Mouse (Mus musculus): ENCODE data around the gene Mroh2a.

The Mroh2a gene

DNA sequence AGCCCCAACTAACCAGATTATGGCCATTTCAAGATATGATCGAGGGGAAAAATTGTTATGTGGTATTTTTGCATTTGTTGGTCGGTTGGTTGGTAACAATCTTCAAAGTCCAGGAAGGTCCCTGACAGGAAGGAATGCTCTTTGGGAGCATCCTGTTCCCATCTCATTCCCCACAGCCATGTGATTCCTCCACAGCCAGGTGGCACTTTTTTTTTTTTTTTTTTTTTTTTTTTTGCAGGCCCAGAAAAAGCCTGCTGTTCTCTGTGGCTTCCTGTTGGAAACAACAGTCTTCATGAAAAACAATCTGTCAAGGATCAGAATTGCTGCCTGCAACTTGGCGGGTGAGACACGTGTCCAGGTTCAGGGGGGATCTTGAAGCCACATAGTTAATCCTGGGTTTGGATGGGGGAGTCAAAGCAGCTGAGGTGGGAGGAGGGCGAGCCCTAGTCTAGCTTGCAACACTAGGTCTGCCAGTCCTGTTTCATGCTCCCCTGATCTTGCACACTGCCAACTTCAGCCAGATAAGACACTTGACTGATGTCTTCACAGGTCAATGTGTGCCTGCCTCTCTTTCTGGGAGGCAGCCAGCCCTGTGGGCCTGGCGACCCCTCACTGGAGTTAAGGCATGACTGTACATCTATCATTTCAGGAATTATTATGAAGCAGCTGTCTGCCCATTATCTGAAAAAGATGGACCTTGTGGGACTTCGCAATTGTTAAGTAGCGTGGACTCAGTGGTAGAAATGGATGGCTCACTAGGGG is 32.3 kb downstream of the Mroh2a start:
- in situ Hi-C loops (cut with MboI, MseI), result no loop called here

GRCm38 (mm10) chr1:88259643-88260024 is 32.8 kb downstream of the Mroh2a start:
- in situ Hi-C loops (cut with MboI, MseI), result no loop called here

- in situ Hi-C loops (cut with MboI, MseI), result no loop called here
These were observed 33.3 kb downstream of the Mroh2a start for GRCm38 (mm10) chr1:88260114-88260513.

DNA sequence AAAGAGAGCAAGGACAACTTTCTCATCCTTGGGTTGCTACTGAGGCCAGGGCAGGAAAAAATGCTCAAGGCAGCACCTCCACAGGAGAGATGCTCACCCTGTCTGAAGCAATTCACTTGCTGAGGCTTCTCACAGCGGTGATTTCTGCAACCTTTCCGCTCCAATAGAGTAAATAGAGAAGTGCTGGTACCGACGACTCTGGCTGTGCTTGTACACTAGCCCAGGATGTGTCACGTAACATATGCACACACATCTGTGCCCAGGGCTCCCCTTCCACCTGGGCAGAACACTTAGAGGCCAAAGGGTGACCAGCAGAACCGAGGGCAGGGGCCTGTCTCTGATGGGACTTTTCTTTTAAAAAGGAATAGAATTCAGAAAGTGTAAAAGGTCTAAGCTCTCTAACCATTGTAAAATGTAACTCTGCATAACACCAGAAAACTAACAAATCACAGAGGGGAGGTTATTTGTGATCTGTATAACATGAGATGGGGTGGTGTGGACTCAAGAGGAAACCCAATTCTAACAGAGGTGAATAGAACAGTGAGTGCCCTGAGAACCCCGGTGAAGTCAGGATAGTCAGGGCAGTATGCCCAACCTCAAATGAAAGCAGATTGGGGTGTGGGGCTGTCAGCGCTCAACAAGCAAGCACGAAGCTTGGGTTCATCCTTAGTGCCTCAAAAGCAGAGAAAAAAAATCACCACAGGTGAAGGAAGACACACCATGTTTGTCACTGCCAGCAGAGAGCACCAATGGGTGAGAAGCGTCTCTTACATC is 34.0 kb downstream of the Mroh2a start:
- in situ Hi-C loops (cut with MboI, MseI), result no loop called here

- in situ Hi-C loops (cut with MboI, MseI), result no loop called here
These were observed 34.9 kb downstream of the Mroh2a start for GRCm38 (mm10) chr1:88261706-88262105.

DNA sequence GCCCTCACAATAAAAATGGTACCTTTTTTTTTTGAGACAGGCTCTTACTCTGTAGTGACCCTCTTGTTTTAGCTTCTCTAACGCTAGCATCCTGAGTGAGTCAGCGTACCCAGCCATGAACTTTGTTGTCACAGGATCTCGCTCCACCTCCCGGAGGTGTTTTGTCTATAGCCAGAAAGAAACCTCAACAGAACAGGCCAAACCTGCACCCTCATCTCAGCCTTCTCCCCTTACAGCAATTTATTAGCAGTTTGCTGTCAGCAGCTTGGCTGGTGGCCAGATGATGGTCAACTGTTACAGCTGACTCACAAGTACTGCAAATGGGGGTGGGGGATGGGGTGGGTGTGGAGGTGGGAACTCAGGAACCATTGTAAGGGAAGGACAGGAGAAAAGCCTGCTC is 35.5 kb downstream of the Mroh2a start:
- in situ Hi-C loops (cut with MboI, MseI), result no loop called here

GRCm38 (mm10) chr1:88262961-88263360 is 36.2 kb downstream of the Mroh2a start:
- in situ Hi-C loops (cut with MboI, MseI), result no loop called here

DNA sequence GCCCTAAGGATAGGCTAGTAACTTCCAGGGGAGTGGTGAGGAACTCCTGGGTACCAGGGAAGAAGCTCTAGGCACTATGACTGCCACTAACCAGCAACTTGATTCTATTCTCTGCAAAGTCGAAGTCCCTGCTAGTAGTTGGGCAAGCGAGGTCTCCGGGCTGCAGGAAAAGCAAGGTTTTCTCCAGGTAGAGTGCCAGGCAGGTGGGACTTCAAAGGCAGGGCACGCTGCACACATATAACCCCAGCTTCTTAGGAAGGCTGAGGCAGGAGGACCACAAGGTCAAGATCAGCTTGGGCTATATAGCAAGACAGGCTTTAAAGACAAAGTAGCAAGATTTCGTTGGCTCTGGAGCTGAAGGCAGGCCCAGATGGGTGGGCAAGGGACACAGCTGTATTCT is 37.0 kb downstream of the Mroh2a start:
- in situ Hi-C loops (cut with MboI, MseI), result no loop called here

GRCm38 (mm10) chr1:88264237-88264868 is 37.6 kb downstream of the Mroh2a start:
- in situ Hi-C loops (cut with MboI, MseI), result no loop called here

DNA sequence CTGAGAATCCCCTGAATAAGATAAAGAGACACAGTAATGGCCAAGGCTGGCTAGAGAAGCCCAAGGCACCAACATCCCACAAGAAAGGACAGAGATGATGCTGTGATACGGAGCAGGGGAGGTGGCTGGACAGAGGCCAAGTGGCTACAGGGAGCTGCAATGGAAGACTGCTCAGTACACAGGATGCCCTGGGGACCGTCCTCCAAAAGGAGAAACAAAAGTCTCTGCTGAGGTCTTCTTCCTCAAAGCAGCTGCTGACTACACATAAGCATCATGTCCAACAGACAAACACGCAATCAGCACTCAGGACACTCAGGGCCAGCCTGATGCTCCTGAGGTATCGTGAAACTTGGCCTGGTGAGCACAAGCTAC is 38.1 kb downstream of the Mroh2a start:
- in situ Hi-C loops (cut with MboI, MseI), result no loop called here

- in situ Hi-C loops (cut with MboI, MseI), result no loop called here
These were observed 39.3 kb downstream of the Mroh2a start for GRCm38 (mm10) chr1:88266123-88266522.

- in situ Hi-C loops (cut with MboI, MseI), result no loop called here
These were observed 40.7 kb downstream of the Mroh2a start for GRCm38 (mm10) chr1:88267489-88267888.

DNA sequence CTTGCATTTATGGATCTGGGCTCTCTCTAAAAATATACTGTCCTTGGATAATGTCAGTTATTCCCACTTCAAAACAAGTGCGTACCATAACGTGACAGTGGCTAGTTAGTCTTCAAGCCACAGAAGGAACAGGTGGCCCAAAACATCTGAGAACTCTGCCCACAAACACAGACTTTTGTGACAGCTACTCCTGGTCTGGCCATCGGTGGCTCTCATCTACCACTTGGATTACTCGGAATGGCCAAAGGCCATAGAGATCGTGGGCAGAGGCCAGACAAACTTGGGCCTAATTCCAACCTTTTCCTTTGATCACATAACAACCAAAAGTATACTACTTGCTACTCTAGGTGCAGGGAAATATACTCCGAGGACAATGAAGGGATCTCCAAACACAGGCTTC is 41.3 kb downstream of the Mroh2a start:
- in situ Hi-C loops (cut with MboI, MseI), result no loop called here

DNA sequence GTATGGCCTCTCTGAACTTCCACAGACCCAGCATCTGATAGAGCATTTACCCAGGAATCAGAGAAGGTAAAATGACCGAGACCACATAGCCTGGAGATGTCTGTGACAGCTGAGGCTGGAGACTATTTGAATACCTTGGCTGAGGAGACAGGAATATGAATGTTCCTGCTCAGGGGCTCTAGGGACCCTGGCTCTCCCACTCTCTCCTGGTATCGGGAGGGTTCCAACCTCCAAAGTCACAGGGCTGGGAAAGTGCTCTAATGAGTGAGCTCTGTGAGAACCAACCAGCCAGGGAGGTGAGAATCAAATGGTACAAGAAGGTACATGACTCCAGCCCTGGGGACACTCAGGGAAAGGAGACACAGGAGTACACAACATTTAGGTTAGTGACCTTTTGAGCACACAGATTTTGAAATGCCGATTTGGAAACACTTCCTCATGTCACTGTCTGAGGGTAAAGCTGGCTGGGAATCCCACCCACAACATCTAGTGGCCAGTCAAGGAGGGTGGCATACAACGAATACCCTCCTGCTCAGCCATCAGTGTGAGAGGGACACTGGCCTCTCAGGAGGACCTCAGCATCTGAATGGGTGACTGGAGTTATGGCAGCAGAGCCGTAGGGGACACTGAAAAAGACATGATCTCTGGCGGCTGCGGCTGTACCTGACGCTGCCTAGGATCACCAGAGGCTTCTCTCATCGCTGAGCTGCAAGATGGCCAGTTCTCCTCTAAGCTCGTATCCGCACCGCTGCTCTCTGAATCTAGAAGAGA is 42.9 kb downstream of the Mroh2a start:
- in situ Hi-C loops (cut with MboI, MseI), result no loop called here

GRCm38 (mm10) chr1:88272851-88273250 is 46.1 kb downstream of the Mroh2a start:
- in situ Hi-C loops (cut with MboI, MseI), result no loop called here

DNA sequence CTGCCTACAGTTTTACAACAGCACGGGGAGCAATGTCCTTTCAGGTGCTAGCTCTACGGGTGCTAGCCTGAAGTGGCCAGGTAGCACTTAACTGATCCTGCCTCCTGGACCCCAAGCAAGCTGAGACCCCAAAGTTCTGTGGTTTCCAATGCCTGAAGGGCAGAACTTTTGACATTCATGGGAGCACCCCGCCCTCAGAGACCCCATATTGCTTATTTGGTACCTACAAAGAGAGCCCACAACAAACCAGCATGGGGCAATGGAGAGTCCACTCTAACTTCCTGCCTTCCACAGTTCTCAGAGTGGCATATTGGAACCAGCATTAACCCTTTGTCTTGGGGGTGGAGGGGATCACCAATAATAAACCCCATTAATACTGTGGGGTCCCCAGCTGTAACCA is 46.5 kb downstream of the Mroh2a start:
- in situ Hi-C loops (cut with MboI, MseI), result no loop called here

DNA sequence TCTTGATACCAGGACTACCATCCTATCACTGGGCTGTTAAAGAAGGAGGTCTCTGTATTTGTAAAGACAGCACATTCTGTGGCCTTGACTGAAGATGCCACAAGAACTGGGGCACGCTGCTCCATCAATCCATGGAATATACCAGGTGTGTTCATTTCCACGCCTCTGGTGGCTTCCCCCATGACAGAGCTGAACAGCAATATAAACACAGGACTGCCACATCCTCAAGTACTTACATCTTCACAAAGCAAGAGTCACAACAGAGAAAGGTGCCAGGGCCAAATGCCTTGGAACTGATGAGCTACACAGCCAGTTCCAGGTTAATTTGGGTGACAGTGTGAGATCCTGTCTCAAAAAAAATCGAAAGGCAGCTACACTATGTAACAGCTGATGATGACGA is 47.0 kb downstream of the Mroh2a start:
- in situ Hi-C loops (cut with MboI, MseI), result no loop called here

DNA sequence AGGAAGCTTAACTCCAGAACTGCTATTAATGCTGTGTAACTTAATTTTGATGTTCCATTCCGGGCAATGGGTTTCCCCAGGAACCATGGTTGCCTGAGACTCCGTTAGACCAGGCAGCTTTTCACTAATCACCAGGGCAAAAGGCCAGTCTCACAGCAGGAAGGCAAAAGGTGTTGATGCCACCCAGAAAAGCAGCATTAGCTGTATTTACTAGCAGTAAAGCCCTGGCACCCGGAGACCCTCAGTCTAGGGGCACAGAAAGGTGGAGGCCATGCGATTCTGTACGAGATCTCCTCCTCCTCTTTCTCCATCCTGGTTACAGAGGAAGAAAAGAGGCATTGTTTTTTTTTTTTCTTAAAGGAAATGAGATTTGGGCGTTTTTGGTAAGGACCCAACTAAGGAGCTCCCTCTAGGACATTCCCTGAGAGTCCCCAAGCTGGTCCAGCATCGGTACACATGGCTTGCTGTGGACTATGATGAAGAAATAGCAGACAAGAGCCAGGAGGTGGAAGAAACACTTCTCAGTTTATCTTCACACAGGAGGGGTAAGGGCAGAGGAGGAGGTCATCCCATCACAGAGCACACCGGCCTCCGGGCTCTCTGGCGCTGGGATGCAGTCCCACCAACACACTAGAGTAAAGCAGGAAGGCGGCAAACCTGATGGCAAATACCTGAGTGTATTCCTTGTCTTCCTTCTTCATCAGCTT is 47.7 kb downstream of the Mroh2a start:
- in situ Hi-C loops (cut with MboI, MseI), result no loop called here

GRCm38 (mm10) chr1:88275078-88275680 is 48.4 kb downstream of the Mroh2a start:
- in situ Hi-C loops (cut with MboI, MseI), result no loop called here

DNA sequence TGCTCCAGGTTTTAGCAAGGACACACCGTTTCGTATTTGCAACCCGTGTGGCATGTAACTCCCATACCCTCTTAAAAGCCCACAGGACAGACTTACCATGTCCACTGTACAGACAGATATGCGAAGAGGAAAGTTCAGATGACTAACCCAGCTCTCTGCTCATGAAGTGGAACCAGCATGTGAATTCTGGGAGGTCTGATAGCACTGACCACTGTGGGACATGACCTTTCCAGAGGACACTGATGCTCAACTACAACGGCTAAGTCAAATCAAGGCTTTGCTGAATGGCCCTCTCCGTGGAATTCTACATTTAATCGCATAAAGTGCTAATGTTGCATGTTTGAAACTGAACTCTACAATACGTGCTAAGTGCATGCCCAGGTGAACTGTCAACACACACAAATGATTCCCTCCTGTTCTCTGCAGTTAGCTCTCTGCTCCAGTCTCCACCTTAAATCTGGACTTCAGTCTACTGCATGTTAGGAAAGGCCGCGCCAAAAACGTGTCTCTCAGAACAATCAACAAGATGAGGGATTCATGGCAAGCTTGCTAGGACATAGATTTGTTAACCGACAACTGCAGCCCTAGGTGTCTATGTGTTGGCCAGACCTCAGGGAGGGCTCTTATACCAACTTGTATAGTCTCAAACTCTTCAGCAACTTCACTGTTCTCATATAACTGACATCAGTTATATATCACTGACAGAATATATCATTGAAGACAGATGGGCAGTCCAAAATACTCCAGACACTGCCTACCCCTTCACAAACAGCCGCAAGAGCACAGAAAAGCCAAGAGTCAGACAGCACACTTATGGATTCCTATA is 49.1 kb downstream of the Mroh2a start:
- in situ Hi-C loops (cut with MboI, MseI), result no loop called here

All from regulatory T cell (primary cell).